Mouse (Mus musculus) c-Kit-negative CD71-positive TER-119-positive erythroid progenitor cells, embryonic 14.5 days (primary cell): ENCODE measurements around the gene Hnrnph2.

Source experiments
- DNase-seq: peaks from one replicate; pipeline ENCODE4 v3.0.0-alpha.2; 2013; ENCODE audit warnings: low read depth, low spot score

Gene Hnrnph2

DNA sequence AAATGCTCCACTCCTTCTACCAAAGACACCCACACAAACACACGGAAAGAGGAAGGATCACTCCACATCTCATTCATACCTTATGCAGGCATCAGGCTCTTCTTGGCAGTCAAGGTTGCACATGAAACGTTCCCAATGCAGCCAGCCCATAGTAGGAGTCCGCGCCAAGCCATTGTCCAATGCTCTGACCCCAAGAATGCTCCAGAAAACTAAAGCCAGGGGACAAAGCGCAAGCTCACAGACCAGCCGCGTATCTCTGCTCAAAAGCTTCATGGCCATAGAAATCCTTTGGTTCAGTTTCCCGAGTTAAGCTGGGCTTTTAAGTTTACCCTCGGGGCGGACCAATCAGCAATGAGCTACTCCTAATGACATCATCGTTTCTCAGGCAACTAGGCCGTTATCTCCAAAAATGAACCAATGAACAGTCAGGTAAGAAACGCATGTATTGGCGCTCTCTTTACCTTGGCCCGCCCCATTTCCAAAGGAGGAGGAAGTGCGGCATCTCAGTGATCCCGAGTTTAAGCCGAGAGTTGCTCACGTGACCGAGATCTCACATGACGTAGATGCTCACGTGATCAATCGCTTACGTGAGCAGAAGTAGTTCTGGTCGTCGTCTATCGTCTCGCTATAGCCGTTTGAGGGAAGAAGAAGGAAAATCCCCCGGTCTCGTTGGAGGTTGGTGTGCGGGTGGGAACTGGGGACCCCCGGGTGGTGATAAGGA, at the start of gene Hnrnph2, which contains the start of gene Gla:
TSS of gene Hnrnph2 (plus strand) at position 521 of the 721 bp plus-strand sequence.
TSS of gene Gla (minus strand) at position 467 of the 721 bp plus-strand sequence.
- DNase-seq = peak; percentile 92

DNA sequence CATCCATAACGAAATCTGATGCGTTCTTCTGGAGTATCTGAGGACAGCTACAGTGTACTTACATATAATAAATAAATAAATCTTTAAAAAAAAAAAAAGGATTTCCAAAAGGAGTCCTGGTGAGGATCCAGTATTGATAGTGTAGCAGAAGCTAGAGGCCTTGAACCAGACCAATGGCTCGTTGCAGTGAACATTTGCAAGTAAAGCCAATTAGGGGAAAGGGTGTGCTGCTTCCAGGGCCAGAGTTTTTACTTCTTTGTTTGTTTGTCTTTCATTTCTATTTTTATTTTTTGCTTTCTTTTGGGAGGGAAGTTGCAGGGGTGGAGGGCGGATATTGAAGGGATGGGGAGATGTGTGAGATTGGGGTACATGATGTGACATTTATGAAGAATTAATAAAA, 47.7 kb upstream of the Hnrnph2 start:
- DNase-seq = no peak

DNA sequence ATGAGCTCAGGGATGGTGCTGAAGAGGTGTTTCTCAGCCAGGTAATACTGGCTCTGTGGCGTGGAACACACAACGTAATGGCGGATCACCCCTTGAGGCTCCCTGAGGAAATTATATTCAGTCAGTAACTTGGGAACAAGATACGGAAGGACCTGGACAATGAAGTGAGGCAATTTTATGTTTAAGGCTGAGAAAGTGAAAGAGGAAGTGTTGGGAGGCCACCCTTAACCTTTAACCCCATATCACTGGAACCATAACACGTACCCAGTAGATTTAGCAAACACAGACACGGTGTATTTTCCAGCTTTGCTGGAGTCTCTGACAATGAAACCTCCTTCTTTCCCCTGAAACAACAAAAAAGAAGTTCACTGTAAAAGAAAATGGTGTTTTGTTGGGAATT, 46.6 kb upstream of the Hnrnph2 start:
- no peak for DNase-seq

DNA sequence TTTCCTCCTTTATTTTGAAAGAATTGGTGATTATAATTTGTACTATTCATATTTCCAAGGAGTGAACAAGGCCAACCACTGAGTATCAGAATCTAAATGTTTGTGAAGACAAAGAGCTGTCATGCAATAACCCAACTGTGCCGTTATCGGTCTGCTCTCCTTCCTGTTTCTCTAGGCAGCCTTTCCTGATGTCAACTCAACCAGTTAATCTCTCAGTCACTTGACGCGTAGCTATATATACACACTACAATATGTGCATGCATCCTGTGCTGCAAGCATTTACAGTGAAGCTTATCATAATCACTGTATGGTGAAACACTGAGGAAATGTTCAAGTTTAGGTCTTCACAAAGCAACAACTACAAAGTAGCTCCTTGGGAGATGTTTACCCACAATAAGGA, 36.7 kb upstream of the Hnrnph2 start:
- DNase-seq = no peak

DNA sequence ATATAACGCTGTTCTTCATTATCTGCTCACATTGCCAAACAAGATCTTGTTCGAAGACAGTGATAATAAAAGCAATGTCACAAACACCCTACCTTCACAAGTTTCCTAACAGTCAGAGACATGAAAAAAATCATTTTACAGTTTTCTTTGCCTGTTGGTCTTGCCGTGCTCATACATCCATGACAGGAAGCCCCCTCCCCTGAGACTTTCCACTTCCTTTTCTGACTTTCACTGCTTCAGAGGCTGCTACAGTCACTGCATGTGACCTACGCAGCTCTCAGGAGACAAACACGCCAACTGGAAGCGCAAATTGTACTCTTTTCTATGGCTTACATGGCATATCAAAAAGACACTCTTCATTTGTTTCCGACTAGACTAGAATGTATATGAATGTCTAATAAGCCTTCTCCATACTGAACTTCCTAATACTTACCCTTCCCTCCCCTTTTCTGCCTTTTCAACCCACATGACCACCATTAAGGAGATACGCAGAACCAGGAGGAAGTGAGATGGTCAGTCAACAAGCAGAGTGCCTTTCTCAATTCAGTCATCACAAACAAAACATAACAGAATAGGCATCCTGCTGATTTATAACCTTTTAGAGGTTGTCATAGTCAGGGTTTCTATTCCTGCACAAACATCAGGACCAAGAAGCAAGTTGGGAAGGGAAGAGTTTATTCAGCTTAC, 34.3 kb upstream of the Hnrnph2 start:
- no peak for DNase-seq

DNA sequence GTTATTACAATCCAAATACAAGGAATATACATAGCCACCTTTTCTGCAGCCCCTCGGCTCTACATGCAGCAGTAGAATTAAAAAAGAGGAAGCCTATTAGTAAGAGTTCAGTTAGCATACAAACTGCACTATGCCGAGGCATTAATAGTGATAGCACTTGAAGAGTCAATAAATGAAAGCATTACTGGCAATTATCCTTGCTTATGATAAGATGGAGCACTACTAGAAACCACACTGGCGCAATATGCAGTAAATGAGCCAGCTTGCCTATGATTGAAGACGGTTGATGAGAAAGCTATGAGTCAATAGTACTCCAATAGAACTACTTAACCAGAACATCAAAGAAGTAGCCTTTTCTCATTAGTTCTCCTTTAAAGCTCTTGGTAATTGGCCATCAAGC, 23.1 kb upstream of the Hnrnph2 start:
- DNase-seq = no peak

DNA sequence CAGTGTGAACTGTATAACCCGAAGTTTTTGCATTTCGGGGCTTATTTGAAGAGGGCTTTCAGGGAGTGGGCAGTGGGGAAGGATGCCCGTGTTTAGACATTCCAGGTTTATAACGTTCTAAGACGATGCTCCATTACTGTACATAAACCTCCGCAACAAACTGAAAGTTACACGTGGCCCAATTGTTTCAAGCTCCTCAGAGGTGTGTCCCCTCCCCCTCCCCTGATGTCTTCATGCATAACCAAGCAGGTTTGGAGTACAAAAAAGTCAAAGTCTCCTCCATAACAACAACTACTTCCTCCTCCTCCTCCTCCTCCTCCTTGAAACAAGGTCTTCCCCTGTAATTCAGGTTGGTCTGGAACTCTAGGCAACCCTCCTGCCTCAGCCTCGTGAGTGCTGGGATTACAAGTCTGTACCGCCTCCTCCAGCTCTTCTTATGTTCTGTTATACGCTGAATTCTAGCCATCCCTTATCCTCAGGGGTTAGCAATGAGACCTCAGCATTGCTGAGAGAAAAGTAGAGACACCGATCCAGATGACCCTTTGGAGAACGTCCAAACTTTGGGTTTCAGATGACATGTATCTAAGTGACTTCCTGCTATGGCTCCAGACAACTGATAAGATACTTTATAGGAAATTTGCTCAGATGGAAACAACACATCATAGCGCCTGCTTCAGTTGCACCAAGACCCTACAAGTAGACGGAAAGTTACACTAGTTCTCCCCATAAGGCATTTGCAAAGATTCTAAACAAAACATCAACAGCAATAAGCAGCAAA, 20.3 kb upstream of the Hnrnph2 start:
- no peak for DNase-seq

DNA sequence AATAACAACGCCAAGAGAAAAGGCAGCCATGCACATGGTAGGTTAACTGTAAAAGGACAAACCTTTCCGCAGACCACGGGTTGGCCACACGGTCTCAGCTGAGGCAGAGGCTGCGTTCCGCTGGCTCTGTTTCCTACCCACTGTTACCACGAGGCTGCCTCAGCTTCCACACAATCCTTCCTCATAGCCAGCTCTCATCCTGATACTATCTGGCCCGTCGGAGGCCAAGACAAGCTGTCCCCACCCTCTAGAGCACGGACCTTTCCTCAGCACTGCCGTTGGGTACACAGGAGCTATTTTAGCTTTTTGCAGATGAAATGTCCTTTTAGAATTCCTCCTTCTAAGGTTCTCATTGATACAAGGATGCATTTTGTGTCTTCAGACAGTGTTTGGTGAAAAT, 18.7 kb upstream of the Hnrnph2 start:
- DNase-seq = no peak

DNA sequence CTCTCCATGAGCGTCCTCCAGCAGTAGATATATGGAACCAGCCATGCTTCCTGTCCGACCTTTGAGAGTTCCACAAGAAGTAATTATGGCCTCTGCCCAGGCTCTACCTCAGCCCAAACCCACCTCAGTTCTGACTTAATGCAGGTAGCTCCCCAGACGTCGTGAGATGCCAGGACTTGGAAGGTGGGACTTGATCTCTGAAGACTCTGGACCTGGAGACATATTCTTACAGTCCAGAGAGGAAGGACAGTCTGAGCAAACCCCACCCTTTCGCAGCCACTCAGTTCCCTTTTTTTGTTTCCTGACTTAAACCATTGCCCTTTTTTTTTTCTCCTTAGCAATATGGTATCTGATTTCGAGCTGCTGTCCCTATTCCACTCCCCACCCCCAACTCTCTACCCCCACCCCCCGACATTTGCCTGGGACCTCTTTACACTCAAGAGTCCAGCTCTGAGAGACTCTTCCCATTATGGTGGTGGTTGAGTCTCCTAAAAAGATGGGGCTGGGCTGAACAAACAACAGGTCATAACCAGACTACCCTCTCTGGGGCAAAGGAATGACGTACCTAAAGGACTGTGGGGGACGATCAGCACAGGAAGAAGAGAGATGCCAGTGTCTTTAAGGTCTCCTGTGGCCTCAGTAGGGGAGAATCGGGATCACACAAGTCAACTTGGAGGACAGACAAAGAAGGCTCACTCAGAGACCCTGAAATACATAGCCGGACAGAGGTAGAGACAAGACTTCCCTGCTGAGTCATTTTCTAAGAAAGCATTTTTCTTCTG, 17.9 kb upstream of the Hnrnph2 start, which contains the start of gene Btk:
TSS of gene Btk (minus strand) at position 683 of the 782 bp plus-strand sequence.
- DNase-seq = no peak

DNA sequence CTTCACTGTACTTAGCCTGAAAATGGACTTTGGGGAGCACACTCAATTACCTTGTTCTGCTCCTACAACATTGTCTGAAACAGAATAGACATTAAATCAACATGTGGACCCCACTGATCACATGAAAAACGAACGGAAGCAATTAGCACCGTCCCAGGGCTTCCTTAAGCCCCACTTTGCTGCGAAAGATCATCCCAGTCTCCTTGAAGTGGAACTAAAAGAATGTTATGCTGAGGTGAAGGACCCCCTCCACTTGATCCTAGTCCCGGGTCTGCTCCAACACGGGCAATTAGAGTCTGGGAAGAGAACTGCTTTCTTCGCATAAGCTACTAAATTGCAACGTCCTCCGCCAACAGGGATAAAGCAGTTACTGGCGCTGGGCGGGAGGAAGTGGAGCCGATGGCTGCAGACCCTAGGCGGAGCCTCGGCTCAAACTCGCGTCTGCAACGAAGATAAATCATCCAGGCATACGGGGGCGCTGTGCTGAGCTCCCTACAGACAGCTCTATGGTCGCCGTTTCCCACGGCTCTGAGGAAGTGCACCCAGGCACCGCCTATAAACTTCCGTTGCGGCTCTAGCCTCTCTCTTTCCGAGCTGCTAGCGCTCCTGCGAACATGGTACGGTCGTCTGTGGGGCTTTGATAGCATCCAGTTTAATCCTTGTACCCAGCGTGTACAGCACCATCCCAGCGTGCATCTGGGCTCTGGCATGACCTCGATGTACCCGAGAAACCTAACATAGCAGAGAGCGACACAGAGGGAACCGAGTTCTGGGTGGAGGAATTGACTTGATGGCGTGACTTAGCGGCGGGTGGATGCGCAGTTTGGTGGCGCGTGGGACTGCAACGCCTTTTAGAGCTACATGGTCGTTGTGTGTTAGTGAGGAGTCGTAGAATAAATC, 15.6 kb upstream of the Hnrnph2 start, which contains the start of gene Rpl36a:
TSS of gene Rpl36a (plus strand) at position 552 of the 900 bp plus-strand sequence.
- DNase-seq = peak; percentile 71

DNA sequence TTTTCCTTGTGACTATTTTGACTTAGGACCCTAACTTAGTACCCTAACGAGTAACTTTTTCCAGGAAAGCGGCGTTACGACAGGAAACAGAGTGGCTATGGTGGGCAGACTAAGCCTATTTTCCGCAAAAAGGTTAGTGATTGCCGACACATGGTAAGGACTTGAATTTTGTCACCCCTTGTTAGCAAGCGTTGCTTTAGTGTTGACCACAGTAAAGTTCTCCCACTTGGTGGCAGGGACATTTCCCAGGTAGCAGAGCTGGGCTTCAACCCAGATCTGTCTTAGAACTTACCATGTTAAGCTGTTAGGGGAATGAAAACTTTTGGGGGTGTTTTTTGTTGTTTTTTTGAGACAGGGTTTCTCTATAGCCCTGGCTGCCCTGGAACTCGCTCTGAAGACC, 14.5 kb upstream of the Hnrnph2 start:
- no peak for DNase-seq

DNA sequence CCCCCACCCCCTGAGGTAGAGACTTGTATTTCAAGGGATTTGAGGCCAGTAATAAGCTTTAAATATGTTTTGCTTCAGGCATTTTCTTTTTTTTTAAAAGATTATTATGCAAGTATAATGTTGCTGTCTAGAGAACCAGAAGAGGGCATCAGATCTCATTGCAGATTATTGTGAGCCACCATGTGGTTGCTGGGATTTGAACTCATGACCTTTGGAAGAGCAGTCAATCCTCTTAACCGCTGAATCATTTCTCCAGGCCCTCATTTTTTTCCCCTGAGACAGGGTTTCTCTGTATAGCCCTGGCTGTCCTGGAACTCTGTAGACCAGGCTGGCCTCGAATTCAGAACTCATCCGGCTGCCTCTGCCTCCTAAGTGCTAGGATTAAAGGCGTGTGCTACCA, 12.7 kb upstream of the Hnrnph2 start:
- DNase-seq = no peak

DNA sequence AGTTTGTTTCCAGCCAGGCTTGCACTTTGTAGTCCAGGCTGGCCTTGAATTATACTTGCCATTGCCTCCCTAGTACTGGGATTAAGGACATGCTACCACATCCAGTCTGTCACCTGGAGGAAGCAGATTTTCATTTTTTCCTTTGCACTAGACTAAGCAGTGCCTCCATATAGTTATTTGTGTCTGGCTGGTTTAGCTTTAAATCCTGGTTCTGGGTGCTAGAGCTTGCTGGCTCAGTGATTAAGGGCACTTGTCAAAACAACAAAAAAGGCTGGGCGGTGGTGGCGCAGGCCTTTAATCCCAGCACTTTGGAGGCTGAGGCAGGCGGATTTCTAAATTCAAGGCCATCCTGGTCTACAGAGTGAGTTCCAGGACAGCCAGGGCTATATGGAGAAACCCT, 12.0 kb upstream of the Hnrnph2 start:
- no peak for DNase-seq

DNA sequence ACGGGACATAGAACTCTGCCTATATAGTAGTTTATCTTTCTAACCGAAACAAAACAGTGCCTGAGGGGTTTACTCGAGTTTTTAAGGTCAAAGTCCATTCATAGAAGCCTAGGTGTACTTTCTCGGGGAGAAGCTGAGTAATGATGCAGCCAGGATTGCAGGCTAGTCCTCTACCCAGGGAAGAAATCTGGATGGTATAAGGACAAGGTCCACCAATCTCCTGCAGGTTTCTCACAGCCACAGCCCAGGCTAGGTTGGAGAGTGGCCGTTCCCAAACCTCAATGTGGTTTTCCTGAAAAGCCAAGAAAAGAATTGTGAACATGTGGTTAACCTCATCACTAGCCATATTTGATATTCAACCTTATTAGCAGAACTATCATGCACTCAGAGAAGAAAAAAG, 11.1 kb upstream of the Hnrnph2 start:
- no peak for DNase-seq

DNA sequence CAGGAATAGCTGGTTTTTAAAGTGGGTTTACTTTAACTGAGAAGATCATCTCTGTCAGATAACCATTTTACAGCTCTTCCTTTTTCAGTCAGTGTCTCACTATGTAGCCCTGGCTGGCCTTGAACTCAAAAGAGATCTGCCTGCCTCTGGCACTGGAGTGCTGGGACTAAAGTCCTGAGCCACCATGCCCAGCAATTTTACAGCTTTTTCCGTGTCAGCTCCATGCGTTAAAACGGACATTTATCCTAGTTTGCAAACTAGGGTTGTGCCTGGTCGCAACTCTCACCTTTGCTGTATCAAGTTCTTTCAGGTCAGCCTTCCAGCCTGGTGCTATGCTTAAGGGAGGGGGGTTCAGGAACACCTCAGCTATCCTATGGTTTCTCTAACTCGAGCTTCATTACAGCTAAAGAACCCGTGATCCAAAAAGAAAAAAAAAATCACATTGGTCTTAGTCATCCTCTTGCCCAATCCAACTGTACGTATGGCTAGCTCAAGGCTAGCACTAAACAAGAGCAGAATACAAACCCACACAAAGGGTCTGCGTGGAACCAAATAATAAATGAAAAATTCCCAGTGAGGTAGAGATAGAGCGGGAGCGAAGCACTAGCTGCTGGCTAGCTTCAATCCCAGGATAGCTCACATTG, 935 bp upstream of the Hnrnph2 start:
- DNase-seq = no peak

DNA sequence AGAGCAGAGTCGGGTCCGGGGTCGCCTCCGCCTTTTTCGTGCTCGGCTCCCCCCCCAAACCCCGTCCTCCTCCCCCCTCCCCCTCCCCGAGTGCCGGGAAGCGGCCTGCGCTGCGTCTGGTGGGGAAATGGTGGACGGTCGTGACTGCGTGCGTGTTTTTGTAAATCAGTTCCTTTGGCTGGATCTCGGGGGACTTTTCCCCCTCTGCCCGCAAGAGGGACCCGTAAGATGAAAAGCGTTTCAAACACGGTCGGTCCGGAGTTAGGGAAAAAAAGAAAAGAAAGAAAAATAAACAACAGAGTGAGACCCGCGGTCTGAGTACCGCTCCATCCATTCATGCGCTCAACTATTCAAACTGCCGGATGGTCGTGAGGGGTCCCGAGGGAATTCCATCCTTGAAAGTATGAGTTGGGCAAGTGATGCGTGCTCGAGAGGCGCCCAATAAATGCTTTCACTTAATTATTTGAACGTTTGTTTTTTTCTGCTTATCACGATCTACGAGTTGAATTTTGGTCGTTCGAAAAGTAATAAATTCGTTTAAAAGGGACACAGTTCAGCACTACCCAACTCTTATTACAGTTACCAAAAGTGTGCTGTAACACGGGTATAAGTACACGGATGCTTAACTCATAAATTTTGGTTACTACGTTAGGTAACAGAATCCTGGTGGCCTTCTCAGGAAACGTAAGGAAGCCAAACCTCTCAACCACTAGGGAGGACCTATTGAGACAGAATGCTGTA, 571 bp downstream of the Hnrnph2 start:
- DNase-seq = no peak

DNA sequence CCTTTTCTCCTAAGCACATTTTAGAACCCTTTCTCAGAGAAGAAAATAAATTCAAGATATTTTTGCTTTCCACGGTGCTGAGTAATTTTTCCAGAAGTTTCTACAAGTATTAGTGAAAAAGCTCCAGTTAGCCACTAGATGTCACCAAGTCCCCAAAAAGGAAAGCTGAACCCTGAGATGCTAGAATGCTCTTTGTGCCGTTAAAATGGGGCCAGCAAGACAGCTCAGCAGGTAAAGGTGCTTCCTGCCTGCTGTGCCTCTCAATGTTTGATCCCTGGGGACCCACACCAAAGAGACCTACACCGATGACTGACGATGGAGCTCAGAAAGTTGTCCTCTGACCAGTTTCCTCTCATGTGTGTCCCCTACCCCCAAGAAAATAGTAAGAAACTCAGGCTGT, 8.5 kb downstream of the Hnrnph2 start:
- DNase-seq = no peak

DNA sequence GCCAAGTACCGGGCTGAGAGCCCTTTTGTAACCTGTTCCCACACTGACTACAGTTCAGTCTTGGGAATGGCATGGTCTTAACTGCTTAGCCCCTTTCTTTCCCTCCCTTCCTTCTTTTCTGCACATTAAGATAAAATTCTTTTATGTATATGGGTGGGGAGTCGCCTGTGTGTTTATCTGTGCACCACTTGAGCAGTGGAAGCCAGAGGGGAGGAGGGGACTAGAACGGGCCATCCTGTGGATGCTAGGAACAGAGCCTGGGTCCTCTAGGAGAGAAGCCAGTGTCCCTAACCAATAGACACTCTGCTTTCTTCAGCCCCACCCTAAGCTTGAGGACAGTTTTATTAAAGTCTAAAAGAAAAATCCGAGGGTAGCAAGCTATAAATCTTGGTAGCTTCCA, 10.0 kb downstream of the Hnrnph2 start:
- no peak for DNase-seq

DNA sequence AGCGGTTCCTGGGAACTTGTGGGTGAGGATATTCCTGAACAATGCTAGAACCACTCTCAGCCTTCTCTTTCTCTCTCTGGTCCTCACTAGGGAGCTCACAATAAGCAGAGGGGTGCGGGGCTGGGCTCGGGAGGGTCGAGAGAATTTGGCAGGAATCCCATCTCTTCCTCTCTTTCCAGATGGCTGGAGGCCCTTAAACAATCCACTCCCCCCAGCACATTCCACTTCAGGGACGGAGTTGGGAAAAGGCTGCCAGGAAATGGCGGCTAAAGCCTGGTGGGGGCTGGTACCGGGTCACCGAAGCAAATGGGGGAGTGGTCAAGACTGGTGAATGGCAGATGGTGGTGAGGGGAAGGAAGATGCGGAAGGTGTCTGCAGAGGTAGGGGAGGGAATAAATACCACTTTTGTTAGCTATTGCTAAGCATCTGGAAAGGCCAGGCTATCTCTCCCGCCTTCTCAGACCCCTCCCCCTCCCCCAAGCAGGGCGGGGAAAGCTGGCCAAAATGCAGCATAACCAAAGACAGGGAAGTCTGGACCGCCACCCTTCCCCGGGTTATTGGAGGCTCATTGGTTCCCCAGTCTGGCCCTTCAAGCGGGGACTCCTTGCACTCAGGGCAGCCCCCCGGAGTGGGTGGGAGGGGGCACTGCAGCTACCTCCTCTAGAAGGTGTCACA, 11.4 kb downstream of the Hnrnph2 start:
- no peak for DNase-seq
